ENCODE assay signal across 21 mouse cellular contexts in the genomic region with DNA sequence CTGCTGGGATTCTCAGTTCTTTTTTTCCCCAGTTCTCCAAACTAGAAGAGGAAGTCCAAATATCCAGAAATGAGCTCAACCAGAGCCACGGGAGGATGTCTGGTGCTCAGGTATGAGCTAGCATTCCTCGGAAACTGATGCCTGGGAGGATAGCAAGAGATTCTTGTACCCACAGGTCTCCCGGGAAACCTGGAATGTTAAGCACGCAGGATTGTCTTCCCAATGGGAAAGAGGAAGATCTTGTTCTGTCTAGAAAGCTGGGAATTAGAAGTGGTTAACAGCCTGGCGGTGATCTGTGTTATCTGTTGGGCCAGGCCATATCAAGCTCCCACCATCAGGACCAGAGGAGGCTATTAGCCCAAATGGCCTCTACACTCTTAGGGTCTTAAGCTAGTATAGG.
"Had no signal": no experiment of that assay in that cellular context is flagged by ENCODE, and none has a peak within 500 bp of the region (broad histone marks: within the 10 kb centered on the region; RNA-seq: fewer than 3 reads in every experiment).

No protein-coding gene starts in this region.

- ATAC-seq: liver, postnatal 0 days; lung, postnatal 0 days; midbrain, embryonic 13.5 days; midbrain, embryonic 15.5 days had no signal

- DNase-seq: liver, postnatal 0 days; lung, adult 2 months; lung, postnatal 14 days; lung, postnatal 36 days; retina, postnatal 1 day; right cerebral cortex, adult 18-20 months; right cerebral cortex, postnatal 25 days; right cerebral cortex, postnatal 4 days; spleen, adult 18-20 months; thymus, adult 18-20 months; thymus, postnatal 14 days; thymus, postnatal 36 days had no signal

- H3K4me2 ChIP-seq: lung, embryonic 15.5 days; midbrain, embryonic 11.5 days; midbrain, embryonic 13.5 days; midbrain, embryonic 15.5 days; neural tube, embryonic 13.5 days; neural tube, embryonic 15.5 days had no signal

- H3K27me3 ChIP-seq: lung, embryonic 15.5 days; midbrain, embryonic 13.5 days; midbrain, embryonic 15.5 days; neural tube, embryonic 13.5 days; neural tube, embryonic 15.5 days had no signal

- H3K4me3 ChIP-seq: lung, embryonic 15.5 days; midbrain, embryonic 13.5 days; midbrain, embryonic 15.5 days; myocyte; neural tube, embryonic 13.5 days; neural tube, embryonic 15.5 days had no signal

- H3K27ac ChIP-seq: lung, embryonic 15.5 days; macrophage; midbrain, embryonic 13.5 days; midbrain, embryonic 15.5 days; neural tube, embryonic 13.5 days; neural tube, embryonic 15.5 days had no signal

- H3K9ac ChIP-seq: liver, postnatal 0 days; lung, embryonic 15.5 days; midbrain, embryonic 13.5 days; midbrain, embryonic 15.5 days; neural tube, embryonic 13.5 days; neural tube, embryonic 15.5 days had no signal

- H3K9me3 ChIP-seq: lung, embryonic 15.5 days; neural tube, embryonic 15.5 days had no signal

- H3K36me3 ChIP-seq: lung, embryonic 15.5 days; midbrain, embryonic 13.5 days; midbrain, embryonic 15.5 days; neural tube, embryonic 13.5 days; neural tube, embryonic 15.5 days had no signal

- H3K4me1 ChIP-seq: lung, embryonic 15.5 days; neural tube, embryonic 15.5 days had no signal
